In genomic region chr16:17721114-17721808, GRCm38 (mm10) we compare ENCODE assay signal across 8 mouse cellular contexts. TPM values are rescaled to one million over a fixed set of nuclear protein-coding genes. Genes with fewer than 3 reads are reported as not detected.
A peak's percentile ranks its signal among the peaks of the same experiment; 100 is the strongest.
DNase-seq lines count a peak whose midpoint lies in the region; ATAC-seq and TF ChIP-seq lines count a peak whose summit lies in the region.

No protein-coding gene starts in this region.

- H3K4me2 ChIP-seq in kidney, postnatal 0 days (ENCODE audit: low read length): peak overlapping the region; percentile 94
- H3K4me2 ChIP-seq in embryonic facial prominence, embryonic 13.5 days: peak overlapping the region; percentile 92
- H3K4me2 ChIP-seq in neural tube, embryonic 12.5 days (replicated peaks): peak overlapping the region; percentile 88

- 61% methylated on average over 9 of the region's 9 CpGs for WGBS in kidney, postnatal 0 days
- WGBS in embryonic facial prominence, embryonic 13.5 days: 72% methylated on average over 9 of the region's 9 CpGs
- 75% methylated on average over 9 of the region's 9 CpGs for WGBS in limb, embryonic 10.5 days
- WGBS in neural tube, embryonic 12.5 days: 74% methylated on average over 9 of the region's 9 CpGs

- ATAC-seq in kidney, postnatal 0 days (replicated peaks; ENCODE audit: low FRiP score, low read depth): no peak
- no peak for ATAC-seq in embryonic facial prominence, embryonic 13.5 days (ENCODE audit: insufficient number of reproducible peaks, insufficient read depth, low FRiP score, low TSS enrichment, low read depth)
- ATAC-seq in neural tube, embryonic 12.5 days (ENCODE audit: low FRiP score, low read depth): no peak
- ATAC-seq in activated CD4-positive, CD25-positive, alpha-beta regulatory T cell, adult 4 months: no peak

- H3K27ac ChIP-seq in kidney, postnatal 0 days: no peak overlapping the region
- no peak overlapping the region for H3K27ac ChIP-seq in embryonic facial prominence, embryonic 13.5 days
- H3K27ac ChIP-seq in limb, embryonic 10.5 days: no peak overlapping the region
- no peak overlapping the region for H3K27ac ChIP-seq in neural tube, embryonic 12.5 days

- H3K9me3 ChIP-seq in kidney, postnatal 0 days (replicated peaks; ENCODE audit: low read length): no peaks in the 10 kb centered on the region
- no peaks in the 10 kb centered on the region for H3K9me3 ChIP-seq in embryonic facial prominence, embryonic 13.5 days
- no peaks in the 10 kb centered on the region for H3K9me3 ChIP-seq in limb, embryonic 10.5 days (replicated peaks)
- H3K9me3 ChIP-seq in neural tube, embryonic 12.5 days: no peaks in the 10 kb centered on the region

- no peaks in the 10 kb centered on the region for H3K27me3 ChIP-seq in kidney, postnatal 0 days (ENCODE audit: insufficient read depth, low read length)
- H3K27me3 ChIP-seq in embryonic facial prominence, embryonic 13.5 days: no peaks in the 10 kb centered on the region
- H3K27me3 ChIP-seq in limb, embryonic 10.5 days (ENCODE audit: low read depth, poor library complexity, severe bottlenecking): no peaks in the 10 kb centered on the region
- no peaks in the 10 kb centered on the region for H3K27me3 ChIP-seq in neural tube, embryonic 12.5 days (replicated peaks)

- peak overlapping the region; percentile 91; the same call in 1 of the 2 replicates for H3K9ac ChIP-seq in kidney, postnatal 0 days (ENCODE audit: low read depth, low read length)
- H3K9ac ChIP-seq in embryonic facial prominence, embryonic 13.5 days: peak overlapping the region; percentile 95
- H3K9ac ChIP-seq in neural tube, embryonic 12.5 days: peak overlapping the region; percentile 94; the same call in 1 of the 2 replicates

- no peak overlapping the region; the same call in 1 of the 2 replicates for H3K4me3 ChIP-seq in kidney, postnatal 0 days (replicated peaks; ENCODE audit: low read depth, low read length)
- peak overlapping the region; percentile 91 for H3K4me3 ChIP-seq in embryonic facial prominence, embryonic 13.5 days
- peak overlapping the region; percentile 95 for H3K4me3 ChIP-seq in limb, embryonic 10.5 days
- peak overlapping the region; percentile 92 for H3K4me3 ChIP-seq in neural tube, embryonic 12.5 days

- H3K36me3 ChIP-seq in kidney, postnatal 0 days (ENCODE audit: insufficient read depth, low read length): no peaks in the 10 kb centered on the region; the same call in 1 of the 2 replicates
- H3K36me3 ChIP-seq in embryonic facial prominence, embryonic 13.5 days: no peaks in the 10 kb centered on the region
- peaks cover 11% of the 10 kb centered on the region for H3K36me3 ChIP-seq in limb, embryonic 10.5 days
- H3K36me3 ChIP-seq in neural tube, embryonic 12.5 days: no peaks in the 10 kb centered on the region

- no peak for DNase-seq in kidney, postnatal 0 days (ENCODE audit: low spot score)
- no peak for DNase-seq in kidney, adult 9 months
- DNase-seq in limb, embryonic 10.5 days (ENCODE audit: low spot score): no peak
- no peak for DNase-seq in right cerebral cortex, postnatal 4 days
- DNase-seq in yolk sac, embryonic 10.5 days (ENCODE audit: low spot score): no peak

- peaks cover 8% of the 10 kb centered on the region for H3K4me1 ChIP-seq in kidney, postnatal 0 days (replicated peaks; ENCODE audit: insufficient read depth, low read length)
- H3K4me1 ChIP-seq in embryonic facial prominence, embryonic 13.5 days: peaks cover 15% of the 10 kb centered on the region
- peaks cover 14% of the 10 kb centered on the region for H3K4me1 ChIP-seq in limb, embryonic 10.5 days
- peaks cover 16% of the 10 kb centered on the region for H3K4me1 ChIP-seq in neural tube, embryonic 12.5 days

- TF ChIP-seq CTCF in kidney, postnatal 0 days (IDR thresholded peaks at IDR 0.05; ENCODE audit: low read depth): no peak

RNA-seq across cellular contexts. Expression of gene Med15, which starts 11.4 kb away (rescaled TPM):
- polyA plus RNA-seq in kidney, postnatal 0 days (2015; fragmentation: Nextera tagmentation; extraction: Ambion mirVana): 29.4 TPM in 2 replicates
- 53.3 and 56.4 TPM in 2 replicates for polyA plus RNA-seq in embryonic facial prominence, embryonic 13.5 days (2015; fragmentation: Nextera tagmentation; extraction: Ambion mirVana)
- polyA plus RNA-seq in limb, embryonic 10.5 days (2016; fragmentation: Nextera tagmentation; extraction: Ambion mirVana): 53.2 and 55.1 TPM in 2 replicates
- 46.7 and 50.3 TPM in 2 replicates for polyA plus RNA-seq in neural tube, embryonic 12.5 days (2016; fragmentation: Nextera tagmentation; extraction: Ambion mirVana)
- polyA plus RNA-seq in activated CD4-positive, CD25-positive, alpha-beta regulatory T cell, adult 4 months (2017; shearing (Covaris generic)): 10 to 100 TPM; 66.5 to 89.2 TPM

RNA-seq across cellular contexts. Expression of gene Klhl22, which starts 38.2 kb away (rescaled TPM):
- polyA plus RNA-seq in kidney, postnatal 0 days (2015; fragmentation: Nextera tagmentation; extraction: Ambion mirVana): 39.3 and 42.8 TPM in 2 replicates
- polyA plus RNA-seq in embryonic facial prominence, embryonic 13.5 days (2015; fragmentation: Nextera tagmentation; extraction: Ambion mirVana): 88.8 and 97.7 TPM in 2 replicates
- polyA plus RNA-seq in limb, embryonic 10.5 days (2016; fragmentation: Nextera tagmentation; extraction: Ambion mirVana): 70.4 and 81.3 TPM in 2 replicates
- 63.6 and 66.6 TPM in 2 replicates for polyA plus RNA-seq in neural tube, embryonic 12.5 days (2016; fragmentation: Nextera tagmentation; extraction: Ambion mirVana)
- 10 to 100 TPM; 11.8 to 16.3 TPM for polyA plus RNA-seq in activated CD4-positive, CD25-positive, alpha-beta regulatory T cell, adult 4 months (2017; shearing (Covaris generic))
